Mouse (Mus musculus) CH12.LX (cell line): Measurements from ENCODE around the gene Spryd4.

ENCODE experiments used
- POLR2A ChIP-seq: IDR thresholded peaks from 2 replicates; pipeline ENCODE4 v1.6.1; 2011; ENCODE audit warnings: low read depth, mild to moderate bottlenecking, improper control_type of control experiment, low read length
- SMC3 ChIP-seq: IDR thresholded peaks from 2 replicates; pipeline ENCODE4 v1.6.1; 2011; ENCODE audit warnings: low read depth, low read length, improper control_type of control experiment
- TCF12 ChIP-seq: IDR thresholded peaks from 2 replicates; pipeline ENCODE4 v1.6.1; 2014; ENCODE audit warnings: low read depth, mild to moderate bottlenecking, inconsistent platforms, low read length, improper control_type of control experiment
- ZKSCAN1 ChIP-seq: IDR thresholded peaks from 2 replicates; pipeline ENCODE4 v1.6.1; 2012; ENCODE audit warnings: low read depth, inconsistent platforms, low read length, improper control_type of control experiment, borderline replicate concordance

DNA sequence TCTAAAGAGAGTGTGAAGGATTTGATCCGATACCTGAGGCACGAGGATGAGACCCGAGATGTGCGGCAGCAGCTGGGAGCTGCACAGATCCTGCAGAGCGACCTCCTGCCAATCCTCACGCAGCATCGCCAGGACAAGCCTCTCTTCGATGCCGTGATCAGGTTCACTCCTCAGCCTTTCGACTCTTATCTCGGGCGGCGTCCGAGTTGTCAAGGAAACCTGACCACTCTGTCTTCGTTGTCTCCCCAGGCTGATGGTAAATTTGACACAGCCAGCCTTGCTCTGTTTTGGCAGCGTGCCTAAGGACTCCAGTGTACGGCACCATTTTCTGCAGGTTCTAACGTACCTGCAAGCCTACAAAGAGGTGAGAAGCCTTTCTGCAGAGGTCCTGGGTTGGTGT, 28.5 kb upstream of the Spryd4 start:
- TF ChIP-seq POLR2A (no peak), TCF12 (no peak), SMC3 (no peak), ZKSCAN1 (no peak)
